Mouse (Mus musculus) left cerebral cortex, adult 9 months (tissue): ENCODE data around the gene Arid4a.

Experiments used
- DNase-seq, 2 experiments: peaks; one replicate each; pipeline ENCODE4 v3.0.0; 2022; ENCODE audit warnings: low spot score in 2 of 2

Gene Arid4a

GRCm38 (mm10) chr12:71015363-71016210, at the start of gene Arid4a:
Arid4a (plus strand) TSS chr12:71015990.
- DNase-seq: peak; percentile 100

GRCm38 (mm10) chr12:70967581-70967980, 48.2 kb upstream of the Arid4a start:
- no peak for DNase-seq

- peak; percentile 47 to 84 for DNase-seq
These were observed 47.5 kb upstream of the Arid4a start for GRCm38 (mm10) chr12:70968141-70968790.

GRCm38 (mm10) chr12:70968791-70969307, 46.9 kb upstream of the Arid4a start:
- peak; percentile 72 to 93 for DNase-seq

GRCm38 (mm10) chr12:70969485-70970184, 46.2 kb upstream of the Arid4a start:
- peak; percentile 49 to 65 for DNase-seq

- no peak for DNase-seq
These were observed 42.0 kb upstream of the Arid4a start for GRCm38 (mm10) chr12:70973831-70974230.

GRCm38 (mm10) chr12:70974441-70975266, 41.1 kb upstream of the Arid4a start, which contains the start of gene Psma3:
Psma3 (plus strand) TSS chr12:70974621.
- DNase-seq: peak; percentile 84 to 90

- no peak for DNase-seq
These were observed 40.4 kb upstream of the Arid4a start for GRCm38 (mm10) chr12:70975406-70975805.

GRCm38 (mm10) chr12:70975891-70976290, 39.9 kb upstream of the Arid4a start:
- no peak for DNase-seq

GRCm38 (mm10) chr12:70978345-70978744, 37.4 kb upstream of the Arid4a start:
- no peak for DNase-seq

- no peak for DNase-seq
These were observed 30.8 kb upstream of the Arid4a start for GRCm38 (mm10) chr12:70984855-70985550.

- DNase-seq: no peak
These were observed 18.6 kb upstream of the Arid4a start for GRCm38 (mm10) chr12:70997225-70997624.

- DNase-seq: no peak
These were observed 16.3 kb upstream of the Arid4a start for GRCm38 (mm10) chr12:70999423-70999903.

GRCm38 (mm10) chr12:71000344-71000743, 15.4 kb upstream of the Arid4a start:
- no peak for DNase-seq

GRCm38 (mm10) chr12:71001456-71001855, 14.3 kb upstream of the Arid4a start:
- no peak for DNase-seq

GRCm38 (mm10) chr12:71003760-71004426, 11.9 kb upstream of the Arid4a start:
- no peak for DNase-seq

GRCm38 (mm10) chr12:71006141-71006540, 9.6 kb upstream of the Arid4a start:
- no peak for DNase-seq

GRCm38 (mm10) chr12:71006901-71007300, 8.9 kb upstream of the Arid4a start:
- no peak for DNase-seq

GRCm38 (mm10) chr12:71009769-71010168, 6.0 kb upstream of the Arid4a start:
- peak in 1 of 2 experiments; percentile 20 for DNase-seq
